Mouse (Mus musculus): ENCODE measurements around the gene Simc1.

DNA sequence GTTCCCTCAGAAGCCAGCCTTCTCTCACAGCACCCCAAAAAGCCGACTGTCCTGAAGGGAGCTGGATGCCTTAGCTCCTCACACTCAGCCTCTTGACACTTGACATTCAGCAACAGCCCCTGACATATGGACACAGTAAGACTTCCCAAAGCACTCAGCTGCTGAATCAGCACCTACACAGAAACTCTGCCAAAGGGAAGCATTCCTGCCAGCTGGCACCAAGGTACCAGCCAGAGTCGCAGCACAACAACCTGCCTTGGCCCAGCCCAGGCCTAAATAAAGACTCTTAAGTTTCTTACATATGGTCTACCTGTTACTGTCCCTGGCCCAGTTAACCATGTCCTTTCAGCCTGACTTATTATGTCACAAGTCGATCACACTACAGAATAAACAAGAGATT lies 53.2 kb downstream of the Simc1 start:
- no peak for TF ChIP-seq EP300 (IDR thresholded peaks at IDR 0.05; ENCODE audit: low read depth)
- no peak for TF ChIP-seq CTCF (IDR thresholded peaks at IDR 0.05; ENCODE audit: low read depth)

All from liver, postnatal 0 days (tissue).